Mouse (Mus musculus) hindlimb bud, embryonic 11.5 days (tissue): ENCODE data around the gene Gpi1.
"Not testable (repeated sequence)": the region's sequence is repeated elsewhere in the genome, so short reads cannot be mapped to it uniquely, and the experiment has no call there.

Source experiments
- DNase-seq: peaks from one replicate; pipeline ENCODE4 v3.0.0-alpha.2; 2012; ENCODE audit warnings: low read depth, low spot score; ENCODE audit errors: extremely low spot score

The Gpi1 gene

GRCm38 (mm10) chr7:34232785-34233725 lies 2.9 kb upstream of the Gpi1 start:
- DNase-seq = no peak

DNA sequence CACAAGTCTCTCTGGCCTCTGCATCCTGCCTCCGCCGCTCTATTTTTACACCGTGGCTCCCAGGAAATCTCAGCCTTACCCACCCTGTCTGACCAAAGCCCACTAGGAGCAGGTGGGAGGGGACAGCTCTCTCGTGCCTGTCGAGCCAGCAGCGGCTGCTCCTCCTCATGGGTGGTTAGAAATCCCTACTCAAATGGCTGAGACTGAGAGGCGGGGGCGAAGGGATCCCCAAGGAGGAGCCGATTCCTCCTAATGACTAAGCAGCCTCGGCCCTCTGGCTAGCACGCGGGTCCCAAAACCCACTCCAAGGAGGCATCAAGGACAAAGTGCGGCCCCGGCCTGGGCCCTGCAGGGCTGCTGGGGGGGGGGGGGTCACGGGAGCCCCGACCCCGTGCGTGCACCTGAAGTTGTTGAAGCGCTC lies 435 bp downstream of the Gpi1 start:
- DNase-seq = peak; percentile 3

DNA sequence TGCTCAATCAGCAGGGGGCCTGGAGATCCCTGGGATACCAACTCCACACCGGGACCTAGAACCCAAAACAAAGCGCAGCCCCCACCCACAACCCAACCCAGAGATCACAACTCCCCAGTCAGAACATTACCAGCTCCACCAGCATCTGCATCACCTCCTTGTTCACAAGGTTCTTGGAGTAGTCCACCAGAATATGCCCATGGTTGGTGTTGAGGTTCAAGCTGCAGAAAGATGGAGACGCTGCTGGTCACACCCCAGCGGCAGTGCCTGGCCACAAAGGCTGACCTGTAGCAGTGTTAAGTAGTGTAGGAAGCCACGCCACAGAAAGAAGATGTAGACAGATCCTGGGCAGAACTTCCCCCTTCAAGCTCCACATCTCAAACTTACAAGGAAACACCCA lies 983 bp downstream of the Gpi1 start:
- no peak for DNase-seq

DNA sequence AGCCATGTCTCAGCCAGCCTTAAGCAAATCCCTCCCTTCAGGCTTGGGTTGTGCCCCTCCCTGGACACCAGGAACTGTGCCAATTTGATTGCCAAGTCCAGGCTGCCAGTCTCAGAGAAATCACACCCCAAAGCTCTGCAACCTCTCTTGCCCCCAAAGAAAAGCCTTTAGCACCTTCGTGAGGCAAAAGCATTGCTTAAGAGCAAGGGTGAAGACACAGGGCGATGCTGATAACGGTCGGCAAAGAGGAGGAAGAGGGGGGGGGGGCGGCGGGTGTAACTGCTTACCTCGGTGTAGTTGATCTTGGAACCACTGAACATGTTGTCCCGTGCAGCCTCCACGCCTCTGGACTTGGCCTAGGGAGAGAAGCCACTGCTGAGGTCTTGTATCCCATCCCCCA lies 1.5 kb downstream of the Gpi1 start:
- no peak for DNase-seq

DNA sequence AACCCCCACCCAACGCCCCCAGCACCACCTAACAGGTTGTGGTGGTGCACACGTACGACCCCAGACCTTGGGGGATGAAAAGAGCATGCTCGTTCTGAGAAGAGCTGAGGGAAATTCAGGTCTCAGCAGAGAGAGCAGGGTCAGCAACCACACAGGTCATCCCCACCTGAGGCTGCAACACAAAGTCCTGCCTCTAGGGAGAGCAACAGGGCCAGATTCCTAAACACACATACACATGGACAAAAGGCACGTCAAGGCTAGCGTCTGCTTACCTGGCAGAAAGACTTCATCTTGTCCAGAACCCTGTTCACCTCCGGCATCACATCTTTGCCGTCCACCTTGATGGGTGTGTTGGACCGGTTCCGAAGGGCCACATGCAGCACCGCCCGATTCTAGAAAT lies 3.3 kb downstream of the Gpi1 start:
- no peak for DNase-seq

GRCm38 (mm10) chr7:34226086-34226485 lies 4.0 kb downstream of the Gpi1 start:
- DNase-seq = no peak

DNA sequence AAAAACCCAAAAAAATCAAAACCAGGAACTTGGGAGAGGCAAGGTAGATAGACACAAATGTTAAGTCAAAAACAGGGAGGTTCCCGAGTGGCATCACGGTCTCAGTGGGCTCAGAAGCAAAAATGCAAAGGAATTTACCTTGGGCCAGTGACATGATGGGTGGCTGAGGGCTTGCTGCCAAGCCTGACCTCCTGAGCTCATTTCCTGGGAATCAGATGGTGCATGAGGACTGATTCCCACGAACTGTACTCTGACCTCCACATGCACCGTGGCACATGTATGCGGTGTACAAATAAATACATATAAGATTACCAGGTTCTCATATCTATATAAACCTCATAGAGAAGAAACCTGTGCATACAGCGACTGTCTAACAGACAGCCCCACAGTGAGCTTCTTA lies 5.8 kb downstream of the Gpi1 start:
- DNase-seq = no peak

DNA sequence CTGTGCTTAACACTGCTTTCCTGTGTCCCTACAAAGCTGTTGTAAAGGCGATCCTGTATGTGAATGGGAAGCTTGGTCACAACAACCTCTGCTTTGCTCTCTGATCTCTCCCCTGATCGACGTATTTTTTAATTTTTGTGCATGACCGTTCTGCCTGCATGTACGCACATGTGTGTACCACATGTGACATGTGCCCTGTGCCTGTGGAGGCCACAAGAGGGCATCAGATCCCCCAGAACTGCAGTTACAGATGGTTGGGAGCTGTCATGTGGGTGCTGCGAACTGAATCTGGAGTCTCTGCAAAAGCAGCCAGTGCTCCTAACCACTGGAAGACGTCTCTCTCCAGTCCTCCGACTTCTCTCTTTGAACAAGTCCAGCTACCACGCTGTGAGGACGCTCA lies 7.8 kb downstream of the Gpi1 start:
- DNase-seq = no peak

DNA sequence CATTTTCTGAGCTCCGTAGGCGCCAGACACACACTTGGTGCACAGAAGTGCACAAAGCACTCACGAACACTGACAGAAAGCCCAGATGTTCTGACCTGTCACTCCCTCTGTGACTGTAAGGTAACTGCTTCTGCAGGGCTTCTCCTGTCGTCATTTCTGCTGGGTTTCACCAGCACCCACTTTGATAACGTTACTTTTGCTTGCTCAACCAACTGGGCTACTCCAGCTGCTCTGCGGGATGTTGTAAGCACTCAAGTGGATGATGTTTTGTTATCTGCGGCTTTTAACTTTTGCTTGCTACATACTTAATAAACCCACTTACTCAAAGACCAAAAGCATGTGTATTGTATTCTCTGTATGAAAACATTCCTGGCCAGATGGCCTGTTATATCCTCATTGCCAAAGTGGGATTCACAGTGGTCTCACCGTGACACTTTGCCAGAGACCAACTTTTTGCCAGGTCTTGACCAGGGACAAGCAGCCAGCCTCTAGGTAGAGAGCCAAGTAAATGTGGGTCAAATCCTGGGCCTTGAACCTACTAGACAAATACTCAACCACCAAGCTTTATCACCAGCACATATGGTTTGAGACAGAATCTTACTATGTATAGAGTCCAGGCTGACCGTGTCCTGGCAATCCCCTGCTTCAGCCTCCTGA lies 8.4 kb downstream of the Gpi1 start:
- no peak for DNase-seq

DNA sequence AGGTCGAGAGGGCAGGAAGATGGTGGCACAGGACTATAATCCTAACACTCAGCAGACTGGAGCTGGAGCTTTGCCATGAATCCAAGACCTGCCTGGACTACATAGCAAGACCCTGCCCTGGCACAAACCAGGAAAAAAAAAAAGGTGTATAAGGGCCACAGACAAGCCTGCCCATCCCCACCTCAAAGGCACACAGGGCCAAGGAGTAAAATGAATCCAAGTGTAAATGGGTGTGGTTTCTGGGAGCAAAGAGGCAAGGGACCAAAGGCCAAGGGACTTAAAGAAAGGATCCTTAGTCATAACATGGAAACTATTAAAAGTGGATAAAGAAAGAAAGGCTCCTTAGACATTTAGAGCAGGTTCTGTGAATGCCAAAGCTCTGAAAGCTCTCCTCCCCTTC lies 11.6 kb downstream of the Gpi1 start:
- DNase-seq = no peak

DNA sequence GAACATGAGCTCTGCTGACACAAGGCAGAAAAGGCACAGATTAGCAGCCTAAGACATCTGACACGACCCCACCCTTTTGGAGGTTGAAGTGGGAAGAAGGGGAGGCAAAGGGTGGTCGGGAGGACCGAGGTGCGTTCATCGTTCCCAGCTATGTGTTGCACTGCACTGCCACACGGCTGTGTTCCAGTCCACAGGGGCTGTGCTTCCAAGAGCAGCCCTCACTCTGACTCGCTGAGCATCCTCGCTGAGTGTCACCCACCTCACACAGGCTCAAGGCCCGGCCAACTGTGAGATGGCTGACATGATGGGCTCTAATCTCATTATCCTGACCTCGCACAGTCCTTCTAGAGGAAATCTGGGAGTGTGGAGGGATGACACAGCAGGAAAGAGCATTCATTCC lies 13.7 kb downstream of the Gpi1 start:
- DNase-seq = no peak

- DNase-seq = no peak
Observed at GRCm38 (mm10) chr7:34215481-34215880, 14.7 kb downstream of the Gpi1 start.

DNA sequence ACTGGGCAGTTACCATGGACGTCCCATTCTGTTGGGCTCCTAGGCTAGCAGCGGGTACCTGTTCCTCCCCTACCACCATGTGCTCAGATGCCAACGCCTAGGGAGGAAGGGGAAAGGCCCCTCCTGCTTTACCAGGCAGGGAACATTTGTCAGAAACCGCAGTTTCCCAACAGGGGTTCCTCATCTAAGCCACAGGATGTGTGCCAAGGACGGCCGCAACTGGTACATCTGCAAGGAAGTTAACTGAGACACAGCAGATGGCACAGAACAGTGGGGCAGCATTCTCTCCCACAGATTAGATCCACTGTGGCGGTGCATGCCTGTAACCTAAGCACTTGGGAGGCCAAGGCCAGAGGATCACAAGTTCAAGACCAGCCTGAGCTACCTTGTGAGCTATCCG lies 15.5 kb downstream of the Gpi1 start:
- no peak for DNase-seq

GRCm38 (mm10) chr7:34213281-34213680 lies 16.9 kb downstream of the Gpi1 start:
- no peak for DNase-seq

DNA sequence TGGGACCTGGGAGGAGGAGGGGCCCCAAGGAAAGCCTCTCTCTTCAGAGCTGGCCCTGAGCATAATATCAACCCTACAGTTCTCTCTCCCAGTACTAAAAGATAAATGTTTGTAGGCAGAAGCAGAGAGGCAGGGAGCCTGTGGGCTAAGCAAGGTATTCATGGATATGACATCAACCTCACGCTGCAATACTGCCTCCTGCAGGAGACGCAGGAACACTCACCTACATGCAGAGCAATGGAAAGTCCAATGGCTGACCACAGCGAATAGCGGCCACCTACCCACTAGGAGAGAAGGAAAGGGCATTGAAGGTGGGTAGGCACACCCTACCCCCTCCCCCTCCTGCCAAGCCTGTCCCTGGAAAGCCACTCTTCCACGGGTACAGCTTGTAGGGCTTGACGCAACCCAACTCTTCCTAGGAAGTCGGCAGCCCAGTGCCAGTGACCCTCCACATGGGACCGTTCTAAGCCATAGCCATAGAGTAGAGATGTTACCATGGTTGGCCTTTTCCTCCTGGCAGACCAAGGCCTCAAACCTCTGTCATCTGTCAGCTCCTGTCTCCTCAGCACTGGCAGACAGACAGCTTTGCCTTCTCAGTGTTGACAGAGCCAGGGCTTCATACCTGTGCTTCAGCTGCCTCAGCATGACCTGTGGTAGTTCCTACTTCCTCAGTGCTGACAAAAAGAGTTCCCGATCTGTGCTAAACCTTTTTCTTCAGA lies 21.9 kb downstream of the Gpi1 start:
- no peak for DNase-seq

- no peak for DNase-seq
Observed at GRCm38 (mm10) chr7:34206331-34206730, 23.8 kb downstream of the Gpi1 start.

- DNase-seq = not testable (repeated sequence)
Observed at GRCm38 (mm10) chr7:34202147-34202546, 28.0 kb downstream of the Gpi1 start.

DNA sequence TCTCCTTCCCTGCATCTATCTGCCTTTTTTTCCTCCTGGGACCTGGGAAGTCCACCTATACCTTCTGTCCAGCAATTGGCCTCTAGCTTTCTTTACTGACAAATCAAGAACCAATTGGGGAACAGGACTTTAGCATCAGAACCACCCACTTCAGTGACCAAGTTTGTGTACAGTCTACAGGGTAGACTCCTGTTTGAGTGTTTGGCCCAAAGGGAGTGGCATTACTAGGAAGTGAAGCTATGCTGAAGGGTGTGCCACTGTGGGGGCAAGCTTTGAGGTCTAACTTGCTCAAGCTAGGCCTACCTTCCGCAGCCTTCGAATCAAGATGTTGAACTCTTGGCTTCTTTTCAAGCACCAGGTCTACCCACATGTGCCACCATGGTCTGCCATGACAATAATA lies 29.3 kb downstream of the Gpi1 start:
- no peak for DNase-seq

GRCm38 (mm10) chr7:34198346-34198745 lies 31.8 kb downstream of the Gpi1 start:
- DNase-seq = no peak

DNA sequence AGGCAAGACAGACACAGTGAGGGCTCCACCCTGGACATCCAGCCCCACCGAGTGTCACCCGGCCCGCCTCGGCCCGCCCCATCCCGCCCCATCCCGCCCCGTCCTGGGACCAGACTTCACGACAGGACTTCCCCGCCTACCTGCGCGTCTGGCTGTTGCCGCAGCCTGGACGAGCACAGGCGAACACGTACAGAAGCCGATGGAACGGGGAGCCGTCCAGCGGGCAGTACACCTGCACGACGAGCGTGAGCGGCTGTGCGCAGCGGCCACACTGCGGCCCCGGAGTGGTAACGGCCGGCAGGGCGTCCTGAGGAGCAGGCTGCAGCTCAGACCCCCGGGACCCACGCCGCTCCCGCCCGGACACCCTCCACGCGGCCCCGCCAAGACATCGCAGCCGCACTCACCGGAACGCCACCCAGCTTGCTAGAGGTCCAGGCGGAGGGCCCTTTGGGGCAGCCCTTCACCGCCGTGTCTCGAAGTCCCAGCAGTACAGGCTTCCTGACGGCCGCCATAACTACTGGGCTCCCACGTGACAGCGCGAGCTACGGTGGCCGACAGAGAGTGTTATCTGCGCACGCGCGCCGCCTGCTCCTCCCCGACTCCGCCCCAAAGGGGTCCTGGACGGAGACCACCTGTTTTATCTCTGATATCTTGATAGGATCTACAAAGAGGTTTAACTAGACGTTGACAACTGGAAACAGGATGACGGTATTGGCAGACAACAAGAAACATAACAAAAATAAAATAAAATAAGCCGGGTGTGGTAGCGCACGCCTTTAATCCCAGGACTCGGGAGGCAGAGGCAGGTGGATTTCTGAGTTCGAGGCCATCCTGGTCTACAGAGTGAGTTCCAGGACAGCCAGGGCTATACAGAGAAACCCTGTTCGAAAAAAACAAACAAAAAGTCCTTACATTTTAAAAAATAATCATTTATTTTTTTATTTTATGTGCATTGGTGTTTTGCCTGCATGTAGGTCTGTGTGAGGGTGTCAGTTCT lies 33.7 kb downstream of the Gpi1 start, which contains the start of gene Pdcd2l:
Pdcd2l (minus strand) TSS at position 530 of the 997 bp plus-strand sequence.
- peak; percentile 62 for DNase-seq
